Mouse (Mus musculus) stomach, postnatal 0 days (tissue): Measurements from ENCODE around the gene Csrnp1.

Experiments used
- CTCF ChIP-seq: IDR thresholded peaks from 2 replicates; pipeline ENCODE4 v1.5.1; 2016; ENCODE audit warnings: antibody characterized with exemption, low read depth, mild to moderate bottlenecking, moderate library complexity
- EP300 ChIP-seq: optimal IDR thresholded peaks from 2 replicates; pipeline ENCODE3; 2016; ENCODE audit warnings: antibody characterized with exemption

DNA sequence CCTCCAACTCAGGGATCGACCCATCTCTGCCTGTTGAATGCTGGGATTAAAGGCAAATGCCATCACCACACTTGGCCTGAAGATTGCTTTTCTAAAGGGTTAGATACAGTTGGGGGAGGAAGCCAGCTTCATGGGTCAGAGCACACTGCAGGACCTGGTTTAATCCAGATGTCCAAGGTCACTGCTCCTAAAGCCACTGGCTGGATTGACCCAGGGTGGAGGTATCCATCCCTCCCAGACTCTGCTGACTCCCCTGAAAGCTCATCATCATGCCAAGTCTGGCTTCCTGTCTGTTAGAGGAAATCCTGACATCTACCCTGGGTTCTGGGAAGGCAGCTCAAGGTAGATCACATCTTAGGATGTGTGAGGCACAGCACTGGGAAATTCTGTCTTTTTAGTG lies 14.3 kb upstream of the Csrnp1 start:
- TF ChIP-seq CTCF (no peak), EP300 (no peak)
